Mouse (Mus musculus): ENCODE data around the gene Lpcat4. TPM values are rescaled to one million over a fixed set of nuclear protein-coding genes. Genes with fewer than 3 reads are reported as not detected.
A peak's percentile ranks its signal among the peaks of the same experiment; 100 is the strongest.

The Lpcat4 gene
- 17.1 and 24.3 TPM in 2 replicates for polyA plus RNA-seq (2014; fragmentation: Nextera tagmentation; extraction: Ambion mirVana)

DNA sequence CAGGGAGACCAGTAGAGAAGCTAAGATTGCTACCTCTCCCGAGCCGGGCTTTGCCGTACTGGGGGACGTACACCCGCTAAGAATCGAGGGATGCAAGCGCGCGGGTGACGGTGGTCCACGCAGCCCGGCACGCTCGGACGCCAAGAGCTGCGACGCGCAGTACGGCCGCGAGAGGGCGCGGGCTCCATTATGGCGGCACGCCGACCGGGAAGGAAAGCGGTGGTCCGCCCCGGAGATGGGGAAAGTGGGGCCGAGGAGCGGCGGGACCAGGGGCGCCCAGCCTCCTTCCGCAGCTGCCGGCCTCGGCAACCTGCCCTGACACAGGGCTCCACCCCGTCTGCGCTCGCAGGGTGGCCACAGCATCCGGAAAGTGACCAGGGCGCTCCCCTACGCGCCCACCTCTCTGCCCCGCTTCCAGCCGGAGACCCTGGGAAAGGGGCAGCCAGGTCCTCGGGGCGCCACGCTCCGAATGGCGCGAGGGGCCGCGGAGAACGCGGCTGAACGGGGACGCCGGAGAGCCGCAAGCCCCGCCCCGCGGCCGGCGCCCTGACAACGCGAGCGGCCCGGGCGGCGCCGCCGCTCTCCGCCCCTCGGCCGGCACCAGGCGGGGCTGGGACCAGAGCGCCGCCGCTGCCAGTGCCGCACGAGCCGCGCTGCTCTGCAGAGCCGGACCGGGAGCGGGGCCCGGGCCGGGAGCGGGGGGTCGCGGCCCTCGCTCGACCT, at the start of gene Lpcat4:
Gene Lpcat4, plus strand, starts transcription at position 257 of the 723 bp plus-strand sequence.
- peaks cover 14% of the 10 kb centered on the region; the same call in 1 of the 2 replicates for H3K4me1 ChIP-seq (ENCODE audit: control insufficient read depth, insufficient read depth, low read length)
- peak within 1 kb of the TSS; percentile 81 for H3K9ac ChIP-seq (ENCODE audit: low read depth, low read length)
- WGBS, result under 1% methylated on average over 58 of the region's 94 CpGs
- H3K9me3 ChIP-seq (ENCODE audit: control insufficient read depth, low read length), result no peaks in the 10 kb centered on the region
- peaks cover 4% of the 10 kb centered on the region; the same call in 1 of the 2 replicates for H3K36me3 ChIP-seq (ENCODE audit: control insufficient read depth, insufficient read depth, low read length)
- H3K4me3 ChIP-seq (ENCODE audit: low read length), result peak within 1 kb of the TSS; percentile 79
- peak within 1 kb of the TSS; percentile 91 for H3K4me2 ChIP-seq (replicated peaks; ENCODE audit: low read depth, low read length)
- H3K27me3 ChIP-seq (ENCODE audit: control insufficient read depth, insufficient read depth, low read length), result no peaks in the 10 kb centered on the region
- peak within 1 kb of the TSS; percentile 93 for H3K27ac ChIP-seq (ENCODE audit: low read depth, low read length)
- peak; percentile 90 for ATAC-seq (ENCODE audit: low FRiP score, low TSS enrichment)

DNA sequence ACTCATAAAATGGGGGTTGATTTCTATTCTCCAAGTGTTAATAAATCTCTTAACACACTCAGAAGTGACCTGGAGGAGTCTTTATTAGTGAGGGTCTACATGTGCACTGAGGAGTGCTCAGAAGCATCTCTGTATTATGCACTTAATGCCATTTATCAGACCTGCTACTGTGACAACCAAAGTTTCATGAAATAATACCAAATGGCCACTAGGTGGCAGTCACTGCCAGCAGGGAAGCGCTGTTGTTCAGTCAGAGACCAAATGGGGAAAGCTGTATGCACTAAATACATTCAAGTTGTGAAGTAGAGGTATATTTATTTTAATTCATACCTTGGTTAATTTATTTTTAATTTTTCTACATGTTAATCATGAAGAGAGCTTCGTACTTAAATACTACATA, 42.4 kb upstream of the Lpcat4 start:
- no peak overlapping the region for H3K4me3 ChIP-seq (ENCODE audit: low read length)
- no peak overlapping the region for H3K27ac ChIP-seq (ENCODE audit: low read depth, low read length)
- 0% methylated on average over 2 of the region's 2 CpGs for WGBS
- no peaks in the 10 kb centered on the region for H3K4me1 ChIP-seq (ENCODE audit: control insufficient read depth, insufficient read depth, low read length)
- no peak overlapping the region for H3K9ac ChIP-seq (ENCODE audit: low read depth, low read length)
- no peak overlapping the region for H3K4me2 ChIP-seq (replicated peaks; ENCODE audit: low read depth, low read length)
- H3K27me3 ChIP-seq (ENCODE audit: control insufficient read depth, insufficient read depth, low read length), result no peaks in the 10 kb centered on the region
- H3K36me3 ChIP-seq (ENCODE audit: control insufficient read depth, insufficient read depth, low read length), result no peaks in the 10 kb centered on the region
- peak; percentile 64; the same call in 1 of the 2 replicates for ATAC-seq (ENCODE audit: low FRiP score, low TSS enrichment)
- no peaks in the 10 kb centered on the region for H3K9me3 ChIP-seq (ENCODE audit: control insufficient read depth, low read length)

DNA sequence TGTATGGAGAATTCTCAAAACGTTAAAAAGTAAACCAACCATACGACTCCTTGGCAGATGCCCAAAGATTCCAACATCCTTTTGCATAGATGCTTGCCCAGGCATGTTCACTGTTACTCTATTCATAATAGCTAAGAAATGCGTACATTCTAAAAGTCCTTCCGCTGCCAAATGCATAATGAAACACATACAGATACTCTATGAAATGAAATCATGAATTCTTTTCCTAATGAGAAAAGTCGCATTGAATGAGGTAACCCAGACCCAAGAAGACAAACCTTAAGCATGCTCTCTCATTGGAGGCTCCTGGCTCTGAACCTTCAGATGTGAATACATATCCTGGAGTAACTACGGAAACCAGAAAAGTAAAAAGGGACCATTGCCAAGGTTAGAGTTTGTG, 36.2 kb upstream of the Lpcat4 start:
- Histone ChIP-seq H3K27ac (ENCODE audit: low read depth, low read length) (no peak overlapping the region), H3K9me3 (ENCODE audit: control insufficient read depth, low read length) (no peaks in the 10 kb centered on the region), H3K4me2 (replicated peaks; ENCODE audit: low read depth, low read length) (no peak overlapping the region), H3K9ac (ENCODE audit: low read depth, low read length) (no peak overlapping the region), H3K36me3 (ENCODE audit: control insufficient read depth, insufficient read depth, low read length) (no peaks in the 10 kb centered on the region), H3K4me3 (ENCODE audit: low read length) (no peak overlapping the region), H3K27me3 (ENCODE audit: control insufficient read depth, insufficient read depth, low read length) (no peaks in the 10 kb centered on the region), H3K4me1 (ENCODE audit: control insufficient read depth, insufficient read depth, low read length) (no peaks in the 10 kb centered on the region)
- no peak for ATAC-seq (ENCODE audit: low FRiP score, low TSS enrichment)
- WGBS, result 73% methylated on average over 6 of the region's 6 CpGs

DNA sequence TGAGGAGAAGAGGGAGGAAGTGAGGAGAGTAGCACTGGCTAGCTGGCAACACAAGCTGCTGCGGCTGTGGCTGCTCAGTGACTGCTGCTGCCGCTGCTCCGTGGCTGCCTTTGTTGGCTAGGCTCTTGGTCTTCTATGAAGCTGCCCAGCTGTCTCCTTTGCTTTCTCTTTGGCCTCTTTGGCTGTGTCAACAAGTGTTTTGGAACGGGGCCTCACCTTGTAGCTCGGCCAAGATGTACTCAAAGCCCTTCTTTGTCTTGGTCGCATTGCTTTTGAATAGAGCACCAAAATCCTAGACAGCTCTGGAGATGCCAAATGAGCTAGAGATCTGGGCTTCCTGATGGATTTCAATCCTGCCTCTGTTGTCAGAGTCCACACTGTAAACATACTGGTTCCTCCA, 29.1 kb upstream of the Lpcat4 start:
- H3K4me3 ChIP-seq (ENCODE audit: low read length), result no peak overlapping the region
- H3K4me2 ChIP-seq (replicated peaks; ENCODE audit: low read depth, low read length), result no peak overlapping the region
- ATAC-seq (ENCODE audit: low FRiP score, low TSS enrichment), result no peak
- no peaks in the 10 kb centered on the region for H3K27me3 ChIP-seq (ENCODE audit: control insufficient read depth, insufficient read depth, low read length)
- H3K27ac ChIP-seq (ENCODE audit: low read depth, low read length), result no peak overlapping the region
- H3K36me3 ChIP-seq (ENCODE audit: control insufficient read depth, insufficient read depth, low read length), result no peaks in the 10 kb centered on the region
- no peaks in the 10 kb centered on the region for H3K9me3 ChIP-seq (ENCODE audit: control insufficient read depth, low read length)
- H3K4me1 ChIP-seq (ENCODE audit: control insufficient read depth, insufficient read depth, low read length), result no peaks in the 10 kb centered on the region
- no peak overlapping the region for H3K9ac ChIP-seq (ENCODE audit: low read depth, low read length)
- WGBS, result 76% methylated on average over 6 of the region's 6 CpGs

DNA sequence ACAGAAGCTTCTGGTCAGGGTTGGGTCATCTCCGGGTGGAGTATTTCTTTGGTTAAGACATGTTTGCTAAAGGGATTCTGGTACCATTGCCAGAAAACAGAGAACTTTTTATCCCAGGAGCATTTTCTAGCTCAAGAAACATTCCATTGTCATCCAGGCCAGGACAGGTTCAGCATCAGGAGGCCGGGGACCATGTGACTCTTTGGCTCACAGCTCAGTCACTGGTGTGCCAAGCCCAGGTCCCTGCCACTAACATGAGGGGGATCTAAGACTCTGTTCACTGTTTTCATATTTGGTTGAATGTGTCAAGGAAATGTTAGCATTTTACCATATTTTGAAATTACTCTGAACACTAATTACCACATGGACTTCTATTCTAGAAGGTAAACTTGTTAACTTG, 28.6 kb upstream of the Lpcat4 start:
- no peak for ATAC-seq (ENCODE audit: low FRiP score, low TSS enrichment)
- Histone ChIP-seq H3K36me3 (ENCODE audit: control insufficient read depth, insufficient read depth, low read length) (no peaks in the 10 kb centered on the region), H3K4me1 (ENCODE audit: control insufficient read depth, insufficient read depth, low read length) (no peaks in the 10 kb centered on the region), H3K9ac (ENCODE audit: low read depth, low read length) (no peak overlapping the region), H3K4me3 (ENCODE audit: low read length) (no peak overlapping the region), H3K4me2 (replicated peaks; ENCODE audit: low read depth, low read length) (no peak overlapping the region), H3K27me3 (ENCODE audit: control insufficient read depth, insufficient read depth, low read length) (no peaks in the 10 kb centered on the region), H3K27ac (ENCODE audit: low read depth, low read length) (no peak overlapping the region), H3K9me3 (ENCODE audit: control insufficient read depth, low read length) (no peaks in the 10 kb centered on the region)
- 94% methylated on average over 2 of the region's 2 CpGs for WGBS

DNA sequence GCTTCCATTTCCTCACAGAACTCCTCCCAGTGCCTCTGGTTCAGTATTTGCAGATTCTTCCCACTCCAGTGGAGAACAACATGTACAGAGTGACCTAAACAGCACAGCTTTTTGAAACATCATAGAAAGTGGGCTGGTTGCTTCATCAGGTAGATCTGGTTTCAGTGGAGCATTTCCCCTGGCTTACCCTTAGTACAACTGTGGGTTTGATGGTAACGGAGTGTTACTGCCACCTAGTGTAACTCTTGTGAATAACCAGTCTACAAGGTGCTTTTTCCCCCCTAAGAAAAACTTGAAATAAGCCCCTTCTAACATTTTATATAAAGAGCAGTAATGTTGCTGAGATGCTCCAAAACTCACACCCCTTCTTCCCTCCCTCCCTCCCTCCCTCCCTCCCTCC, 23.3 kb upstream of the Lpcat4 start:
- H3K4me3 ChIP-seq (ENCODE audit: low read length), result no peak overlapping the region
- H3K9me3 ChIP-seq (ENCODE audit: control insufficient read depth, low read length), result no peaks in the 10 kb centered on the region
- no peak overlapping the region for H3K4me2 ChIP-seq (replicated peaks; ENCODE audit: low read depth, low read length)
- no peak overlapping the region for H3K27ac ChIP-seq (ENCODE audit: low read depth, low read length)
- WGBS, result 5% methylated on average over 1 of the region's 1 CpGs
- ATAC-seq (ENCODE audit: low FRiP score, low TSS enrichment), result peak; percentile 71; the same call in 1 of the 2 replicates
- H3K4me1 ChIP-seq (ENCODE audit: control insufficient read depth, insufficient read depth, low read length), result no peaks in the 10 kb centered on the region
- no peak overlapping the region for H3K9ac ChIP-seq (ENCODE audit: low read depth, low read length)
- H3K27me3 ChIP-seq (ENCODE audit: control insufficient read depth, insufficient read depth, low read length), result no peaks in the 10 kb centered on the region
- no peaks in the 10 kb centered on the region for H3K36me3 ChIP-seq (ENCODE audit: control insufficient read depth, insufficient read depth, low read length)

DNA sequence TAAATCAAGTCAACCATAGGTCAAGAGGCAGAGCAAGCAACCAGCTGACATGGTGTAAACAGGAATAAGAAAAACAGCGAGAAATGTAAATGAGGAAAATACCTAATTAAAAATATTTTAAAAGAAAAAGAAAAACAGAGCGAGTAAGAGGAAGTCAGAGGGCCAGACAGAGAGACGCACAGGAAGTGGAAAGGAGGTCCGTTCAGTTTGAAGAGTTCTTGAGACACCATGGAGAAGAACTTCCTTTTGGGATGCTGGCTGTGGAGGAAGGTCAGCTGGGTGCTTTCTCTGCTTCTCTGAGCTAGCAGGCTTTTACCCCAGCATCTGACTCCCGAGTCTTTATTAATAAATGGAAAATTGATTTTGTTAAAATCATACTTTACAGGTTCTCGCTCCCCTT, 21.7 kb upstream of the Lpcat4 start:
- H3K27ac ChIP-seq (ENCODE audit: low read depth, low read length), result no peak overlapping the region
- 84% methylated on average over 6 of the region's 6 CpGs for WGBS
- H3K36me3 ChIP-seq (ENCODE audit: control insufficient read depth, insufficient read depth, low read length), result no peaks in the 10 kb centered on the region
- H3K9ac ChIP-seq (ENCODE audit: low read depth, low read length), result no peak overlapping the region
- H3K4me2 ChIP-seq (replicated peaks; ENCODE audit: low read depth, low read length), result no peak overlapping the region
- H3K9me3 ChIP-seq (ENCODE audit: control insufficient read depth, low read length), result no peaks in the 10 kb centered on the region
- no peaks in the 10 kb centered on the region for H3K27me3 ChIP-seq (ENCODE audit: control insufficient read depth, insufficient read depth, low read length)
- no peaks in the 10 kb centered on the region for H3K4me1 ChIP-seq (ENCODE audit: control insufficient read depth, insufficient read depth, low read length)
- H3K4me3 ChIP-seq (ENCODE audit: low read length), result no peak overlapping the region
- ATAC-seq (ENCODE audit: low FRiP score, low TSS enrichment), result no peak

DNA sequence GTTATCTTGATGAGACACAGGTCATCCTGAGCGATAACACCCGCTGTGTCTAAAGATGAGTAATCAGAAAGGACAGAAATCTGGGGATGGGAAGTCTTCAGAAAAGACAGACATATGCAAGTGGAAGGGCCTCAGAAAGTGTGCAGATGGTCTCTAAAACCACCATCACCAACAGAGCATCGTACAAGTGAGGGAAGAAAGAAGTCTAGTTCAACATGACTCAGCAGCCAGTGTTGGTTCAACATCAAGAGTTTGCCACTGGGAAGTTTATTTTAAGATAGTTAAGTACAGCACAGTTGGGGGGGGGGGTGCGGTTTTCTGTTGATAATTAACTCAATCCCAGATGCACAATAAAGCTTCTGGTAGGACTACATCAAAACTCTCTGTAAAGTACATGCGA, 18.4 kb upstream of the Lpcat4 start:
- no peak for ATAC-seq (ENCODE audit: low FRiP score, low TSS enrichment)
- Histone ChIP-seq H3K36me3 (ENCODE audit: control insufficient read depth, insufficient read depth, low read length) (no peaks in the 10 kb centered on the region), H3K4me1 (ENCODE audit: control insufficient read depth, insufficient read depth, low read length) (no peaks in the 10 kb centered on the region), H3K9me3 (ENCODE audit: control insufficient read depth, low read length) (no peaks in the 10 kb centered on the region), H3K27ac (ENCODE audit: low read depth, low read length) (no peak overlapping the region), H3K4me2 (replicated peaks; ENCODE audit: low read depth, low read length) (no peak overlapping the region), H3K4me3 (ENCODE audit: low read length) (no peak overlapping the region), H3K27me3 (ENCODE audit: control insufficient read depth, insufficient read depth, low read length) (no peaks in the 10 kb centered on the region), H3K9ac (ENCODE audit: low read depth, low read length) (no peak overlapping the region)
- 89% methylated on average over 5 of the region's 5 CpGs for WGBS

DNA sequence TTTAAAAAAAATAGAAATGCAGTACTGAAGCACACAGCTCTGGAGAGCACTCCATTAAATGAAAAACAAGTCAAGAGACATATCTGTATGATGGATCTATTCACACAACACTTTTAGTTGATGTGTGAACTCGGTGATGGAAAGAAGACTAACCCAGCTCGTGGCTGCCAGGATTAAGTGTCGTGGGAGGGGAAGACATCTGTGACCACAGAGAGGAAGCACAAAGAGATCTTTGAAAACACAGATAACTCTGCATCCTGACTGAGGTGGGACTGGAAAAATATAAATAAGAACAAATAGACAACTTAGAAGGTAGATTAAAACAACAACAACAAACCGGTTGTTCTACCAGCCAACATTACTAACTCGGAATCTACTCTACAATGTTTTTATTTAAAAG, 16.7 kb upstream of the Lpcat4 start:
- Histone ChIP-seq H3K4me3 (ENCODE audit: low read length) (no peak overlapping the region), H3K9me3 (ENCODE audit: control insufficient read depth, low read length) (no peaks in the 10 kb centered on the region), H3K27me3 (ENCODE audit: control insufficient read depth, insufficient read depth, low read length) (no peaks in the 10 kb centered on the region), H3K4me1 (ENCODE audit: control insufficient read depth, insufficient read depth, low read length) (no peaks in the 10 kb centered on the region), H3K36me3 (ENCODE audit: control insufficient read depth, insufficient read depth, low read length) (no peaks in the 10 kb centered on the region), H3K27ac (ENCODE audit: low read depth, low read length) (no peak overlapping the region), H3K9ac (ENCODE audit: low read depth, low read length) (no peak overlapping the region), H3K4me2 (replicated peaks; ENCODE audit: low read depth, low read length) (no peak overlapping the region)
- WGBS, result 71% methylated on average over 5 of the region's 5 CpGs
- no peak for ATAC-seq (ENCODE audit: low FRiP score, low TSS enrichment)
